Mouse (Mus musculus): ENCODE data around the gene Thrb.
A peak's percentile ranks its signal among the peaks of the same experiment; 100 is the strongest.

Gene Thrb

GRCm38 (mm10) chr14:17786249-17786648 is 126.2 kb downstream of the Thrb start:
- no peak for DNase-seq

DNA sequence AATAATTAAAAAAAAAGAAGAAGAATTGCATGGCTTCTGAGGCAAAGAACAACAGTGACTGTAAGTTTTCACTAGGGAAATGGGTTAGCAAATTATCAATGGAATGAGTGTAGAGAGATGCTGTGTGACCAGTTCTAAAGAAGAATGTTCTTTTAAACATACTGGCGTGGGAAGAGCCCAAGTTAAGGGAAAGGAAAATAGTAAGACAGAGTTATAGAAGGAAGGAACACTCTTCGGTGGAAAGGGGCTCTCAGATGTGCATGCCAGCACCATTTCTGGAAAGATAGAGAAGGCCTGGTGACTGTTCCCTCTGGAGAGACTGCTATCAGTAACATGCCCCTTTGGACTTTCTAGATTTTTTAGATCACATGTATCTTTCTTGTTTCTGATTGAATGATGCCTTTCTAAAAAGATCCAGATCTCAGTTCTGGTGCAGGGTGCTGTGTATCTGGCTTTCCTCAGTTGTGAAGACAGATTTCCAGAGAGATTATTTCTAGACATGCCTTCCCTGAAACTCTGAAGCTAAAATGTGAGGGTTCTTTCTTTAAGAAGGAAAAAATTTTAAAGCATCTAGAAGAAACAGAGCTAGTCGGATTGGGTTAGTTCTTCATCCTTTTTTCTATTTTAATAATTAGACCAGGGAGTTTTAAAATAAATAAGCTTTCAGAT is 144.0 kb downstream of the Thrb start:
- no peak for DNase-seq

GRCm38 (mm10) chr14:17811051-17811450 is 151.0 kb downstream of the Thrb start:
- no peak for DNase-seq

GRCm38 (mm10) chr14:17812414-17812813 is 152.4 kb downstream of the Thrb start:
- DNase-seq, result no peak

- no peak for DNase-seq
Observed at GRCm38 (mm10) chr14:17815103-17815502, 155.0 kb downstream of the Thrb start.

- no peak for DNase-seq
Observed at GRCm38 (mm10) chr14:17818086-17818485, 158.0 kb downstream of the Thrb start.

- no peak for DNase-seq
Observed at GRCm38 (mm10) chr14:17822754-17823153, 162.7 kb downstream of the Thrb start.

DNA sequence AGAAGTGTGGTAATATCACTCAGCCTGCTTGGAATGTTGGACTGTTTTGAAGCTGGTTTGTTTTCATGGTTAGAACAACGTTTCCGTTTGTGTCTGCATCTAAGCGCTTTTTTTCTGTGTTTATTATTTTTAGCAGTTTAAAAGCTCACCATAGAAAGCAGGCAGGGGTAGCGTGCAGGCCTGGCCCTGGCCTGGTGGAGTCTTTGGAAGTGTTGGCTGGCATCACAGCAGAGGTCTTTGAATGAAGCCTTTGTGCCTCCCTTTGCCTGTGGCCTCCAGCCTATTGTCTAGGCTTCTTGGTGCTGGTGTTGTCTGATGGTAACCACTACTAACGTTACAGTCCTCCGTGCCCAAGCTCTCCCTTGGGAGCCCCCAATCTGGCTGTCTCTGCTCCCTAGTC is 167.3 kb downstream of the Thrb start:
- DNase-seq, result no peak

- DNase-seq, result no peak
Observed at GRCm38 (mm10) chr14:17835738-17836137, 175.7 kb downstream of the Thrb start.

DNA sequence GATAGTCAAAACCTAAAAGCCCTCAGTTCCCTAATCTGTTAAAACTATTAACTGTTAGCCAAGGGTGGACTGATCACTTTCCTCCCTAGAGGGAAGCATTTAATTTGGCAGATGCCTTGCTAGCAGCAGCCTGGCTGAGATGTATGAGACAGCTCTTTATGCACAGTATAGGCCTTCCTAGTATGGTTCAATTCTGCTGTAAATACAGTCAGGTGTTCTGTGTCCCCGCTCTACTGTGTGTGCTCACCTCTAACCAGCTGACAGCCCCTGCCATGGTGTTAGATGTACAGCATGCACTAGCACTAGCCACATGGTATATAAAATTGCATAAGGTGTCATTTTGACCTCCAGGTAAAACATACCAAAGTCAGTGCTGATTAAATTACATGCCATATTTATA is 176.7 kb downstream of the Thrb start:
- DNase-seq, result no peak

- DNase-seq, result no peak
Observed at GRCm38 (mm10) chr14:17845003-17845697, 185.1 kb downstream of the Thrb start.

DNA sequence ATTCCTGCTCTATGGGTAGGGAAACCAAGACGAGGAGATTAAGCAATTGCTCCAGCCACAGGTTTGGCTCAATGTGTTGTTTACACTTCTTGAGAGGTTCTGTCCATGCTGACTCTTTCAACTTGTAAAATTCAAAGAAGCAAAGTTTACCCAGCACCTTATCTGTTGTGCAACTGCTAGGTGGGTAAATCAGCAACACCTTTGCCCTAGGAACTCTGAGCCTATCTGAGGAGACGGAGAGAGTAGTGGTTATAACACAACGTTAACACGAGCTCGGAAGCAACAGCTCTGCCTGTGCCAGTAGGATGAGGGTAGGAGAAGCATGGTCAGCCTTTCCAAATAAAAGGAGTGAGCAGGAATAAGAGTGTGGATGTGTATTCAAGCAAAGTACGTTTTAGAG is 185.8 kb downstream of the Thrb start:
- DNase-seq, result no peak

- DNase-seq, result no peak
Observed at GRCm38 (mm10) chr14:17846700-17847099, 186.6 kb downstream of the Thrb start.

DNA sequence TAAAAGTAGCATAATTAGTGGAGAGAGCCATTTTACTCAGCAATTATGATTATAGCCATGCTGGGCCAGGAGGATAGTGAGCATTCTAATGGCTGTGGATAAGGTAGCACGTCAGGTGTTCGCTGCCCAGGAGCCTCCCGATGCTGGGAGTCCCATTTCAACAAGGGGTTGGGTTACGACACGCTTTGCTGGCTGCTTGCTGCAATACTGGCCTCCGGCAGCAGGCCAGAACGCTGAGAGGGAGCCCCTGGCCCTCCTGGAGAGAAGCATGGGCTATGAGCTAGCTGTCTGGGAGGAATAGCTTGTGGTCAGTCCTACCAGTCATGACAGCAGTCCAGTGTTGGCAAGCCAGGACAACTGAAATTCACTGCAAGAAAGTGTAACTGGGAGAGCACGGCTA is 187.2 kb downstream of the Thrb start:
- DNase-seq, result no peak

DNA sequence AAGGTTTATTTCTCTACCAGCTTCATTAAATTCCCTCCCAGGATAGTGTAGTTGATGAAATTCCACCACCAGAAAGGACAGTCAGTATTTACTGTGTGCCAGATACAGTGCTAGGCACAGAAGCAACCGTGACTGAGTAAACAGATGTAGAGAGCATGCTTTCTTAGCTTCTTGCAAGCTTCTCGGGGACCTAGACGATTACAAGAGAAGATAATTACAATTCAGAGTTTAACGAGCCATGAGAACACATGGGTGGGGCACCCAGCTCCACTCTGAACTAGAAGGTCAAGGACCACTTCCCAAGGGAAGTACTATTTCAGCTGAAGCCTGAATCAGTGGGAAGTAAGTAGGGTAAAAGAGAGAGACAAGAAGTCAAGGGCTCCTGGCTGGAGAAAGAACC is 190.3 kb downstream of the Thrb start:
- DNase-seq, result no peak

GRCm38 (mm10) chr14:17852236-17852635 is 192.2 kb downstream of the Thrb start:
- DNase-seq, result no peak

DNA sequence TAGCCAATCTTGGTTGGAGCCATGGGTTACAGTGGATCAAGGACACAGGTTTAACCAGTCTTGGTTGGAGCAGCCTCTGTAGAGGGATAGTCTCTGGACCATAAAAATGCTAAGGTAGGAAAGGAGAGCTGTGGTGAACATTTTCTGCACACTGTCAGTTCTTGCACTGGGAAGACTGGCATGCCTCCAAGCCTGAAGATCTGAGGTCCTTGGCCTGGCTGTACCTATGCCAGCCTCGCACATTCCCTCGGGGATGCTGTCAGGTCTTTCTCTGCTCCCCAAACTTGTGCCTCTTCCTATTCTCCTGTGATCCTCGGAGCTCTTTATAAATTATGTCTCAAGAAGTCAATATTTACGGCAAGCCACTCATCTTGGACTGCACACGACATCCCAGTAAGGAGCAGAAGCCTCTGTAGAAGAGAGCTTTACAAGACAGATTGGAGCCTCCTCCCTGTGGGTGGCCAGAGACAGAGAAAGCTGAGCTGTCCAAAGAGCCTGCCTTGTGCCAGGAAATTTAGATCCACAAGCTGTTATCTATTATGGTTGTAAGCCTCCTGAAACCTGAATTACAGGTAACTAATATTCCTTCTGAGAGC is 199.8 kb downstream of the Thrb start:
- no peak for DNase-seq

GRCm38 (mm10) chr14:17862651-17863050 is 202.6 kb downstream of the Thrb start:
- DNase-seq, result peak; percentile 12

DNA sequence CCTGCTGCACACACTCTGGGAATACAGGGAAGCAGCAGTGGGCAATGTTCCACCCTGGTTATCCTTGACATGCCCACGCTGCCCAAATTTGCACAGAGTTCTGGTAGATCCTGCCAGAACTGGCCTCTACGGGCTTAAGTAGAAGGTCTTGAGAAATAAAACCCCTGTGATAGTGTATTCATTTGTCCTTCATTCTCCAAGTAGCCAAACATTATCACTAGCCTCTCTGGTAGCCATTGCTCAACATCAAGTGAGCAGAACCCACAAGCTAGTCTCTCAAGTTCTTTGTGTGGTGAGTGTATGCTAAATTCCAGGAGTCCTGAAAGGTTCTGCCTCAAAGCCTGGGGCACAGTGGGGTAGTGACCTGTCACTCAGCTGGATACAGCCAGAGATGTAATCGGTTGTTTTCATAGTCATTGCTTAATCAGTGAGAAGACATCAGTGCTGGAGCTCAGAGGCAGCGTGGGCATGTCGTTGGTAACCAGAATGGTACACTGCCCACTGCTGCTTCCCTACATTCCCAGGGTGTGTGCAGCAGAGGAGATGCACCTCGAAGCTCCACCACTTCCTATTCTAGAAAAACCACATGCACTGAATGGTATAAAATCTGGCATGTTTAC is 203.8 kb downstream of the Thrb start:
- DNase-seq, result no peak

DNA sequence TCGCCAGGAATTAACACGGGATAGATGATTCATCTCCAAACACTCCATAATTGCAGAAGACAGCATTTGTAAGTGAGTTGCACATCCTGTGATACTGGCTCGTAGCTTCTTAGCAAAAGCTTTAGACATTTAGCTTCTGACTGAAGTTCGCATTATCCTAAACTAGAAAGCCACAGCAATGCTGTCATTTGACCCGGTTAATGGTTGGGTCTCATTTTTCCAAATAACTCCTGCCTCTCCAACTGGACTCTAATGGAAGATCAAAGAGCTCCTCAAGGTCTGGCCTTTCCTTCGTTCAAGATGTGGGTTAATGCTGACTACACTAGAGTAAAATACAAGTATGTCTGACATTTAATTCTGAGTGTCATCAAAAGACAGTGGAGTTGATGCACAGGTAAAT is 208.3 kb downstream of the Thrb start:
- no peak for DNase-seq

DNA sequence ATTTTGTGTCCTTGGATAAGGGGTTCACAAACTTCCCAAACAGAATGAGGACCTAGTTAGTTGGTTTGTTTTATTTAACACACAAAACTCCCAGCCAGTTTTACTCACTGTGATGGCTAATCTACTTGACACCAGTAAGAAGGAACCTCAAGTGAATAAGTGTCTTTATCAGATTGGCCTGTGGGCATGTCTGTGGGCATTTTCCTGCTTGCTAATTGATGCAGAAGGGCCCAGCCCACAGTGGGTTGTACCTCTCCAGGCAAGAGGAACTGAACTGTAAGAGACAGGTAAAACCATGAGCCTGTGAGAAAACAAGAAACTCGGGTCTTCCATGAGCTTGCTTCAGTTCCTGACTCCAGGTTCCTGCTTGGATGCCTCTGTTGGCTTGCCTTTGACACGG is 215.9 kb downstream of the Thrb start:
- DNase-seq, result no peak

DNA sequence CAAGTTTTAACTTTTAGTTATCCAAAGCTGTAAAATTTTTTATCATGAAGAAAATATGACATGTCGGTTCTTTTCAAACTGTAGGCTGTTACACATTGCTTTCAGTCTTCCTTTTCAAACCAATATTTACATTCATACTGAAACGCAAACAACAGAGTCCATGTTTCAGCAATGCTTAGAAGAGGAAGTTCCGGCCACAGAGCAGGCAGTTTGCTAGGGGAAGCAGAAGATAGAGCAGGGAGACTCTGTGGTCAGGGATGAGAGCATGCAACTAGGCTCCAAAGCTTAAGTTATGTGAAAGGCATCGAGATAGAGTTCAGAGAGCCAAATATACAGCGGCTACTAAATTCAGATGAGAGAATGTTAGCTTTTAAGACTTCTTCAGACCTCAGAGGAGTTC is 219.4 kb downstream of the Thrb start:
- no peak for DNase-seq

GRCm38 (mm10) chr14:17884884-17885283 is 224.8 kb downstream of the Thrb start:
- DNase-seq, result no peak

DNA sequence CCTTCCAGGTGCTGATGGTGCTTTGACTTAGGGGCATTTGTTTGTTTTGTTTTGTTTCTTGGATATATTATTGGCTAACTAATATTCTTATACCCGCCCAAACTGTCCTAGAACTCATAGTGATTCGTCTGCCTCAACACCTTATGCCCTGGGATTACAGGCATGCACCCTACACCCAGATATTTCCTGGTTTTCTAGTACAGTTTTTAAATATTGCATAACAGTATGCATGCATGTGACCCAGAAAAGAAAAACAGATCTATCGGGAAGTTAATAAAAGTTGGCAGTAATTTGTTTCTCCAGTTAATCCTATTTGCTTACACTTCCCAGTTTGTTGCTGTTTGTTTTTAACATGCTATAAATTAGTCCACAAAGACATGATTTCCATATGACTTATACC is 225.3 kb downstream of the Thrb start:
- DNase-seq, result no peak

Data from retina, postnatal 1 day (tissue).